Mouse (Mus musculus): Measurements from ENCODE around the gene Olfr1347.
"Not testable (repeated sequence)": the region's sequence is repeated elsewhere in the genome, so short reads cannot be mapped to it uniquely, and the experiment has no call there.

Olfr1347 gene

DNA sequence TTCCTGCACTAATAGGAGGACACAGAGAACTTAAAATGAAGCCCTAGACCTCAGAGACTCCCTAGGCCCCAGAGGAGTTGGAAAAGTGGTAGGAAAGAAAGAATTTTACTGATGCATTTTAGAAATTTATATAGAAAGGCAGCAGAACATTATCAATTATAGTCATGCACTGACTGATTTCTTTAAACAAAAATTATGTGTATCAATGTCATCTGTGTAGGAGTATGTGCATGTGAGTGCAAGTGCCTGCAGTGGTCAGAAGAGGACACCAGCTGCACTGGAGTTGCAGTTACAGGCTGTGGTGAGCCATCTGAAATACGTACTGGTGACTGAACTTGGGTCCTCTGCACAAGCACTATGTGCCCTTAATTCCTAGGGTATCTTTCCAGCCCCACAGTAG lies at the start of gene Olfr1347:
Gene Olfr1347 (minus strand): TSS at position 101 of the 400 bp plus-strand sequence.
- DNase-seq (ENCODE audit: low spot score in 2 of 2), result no peak

DNA sequence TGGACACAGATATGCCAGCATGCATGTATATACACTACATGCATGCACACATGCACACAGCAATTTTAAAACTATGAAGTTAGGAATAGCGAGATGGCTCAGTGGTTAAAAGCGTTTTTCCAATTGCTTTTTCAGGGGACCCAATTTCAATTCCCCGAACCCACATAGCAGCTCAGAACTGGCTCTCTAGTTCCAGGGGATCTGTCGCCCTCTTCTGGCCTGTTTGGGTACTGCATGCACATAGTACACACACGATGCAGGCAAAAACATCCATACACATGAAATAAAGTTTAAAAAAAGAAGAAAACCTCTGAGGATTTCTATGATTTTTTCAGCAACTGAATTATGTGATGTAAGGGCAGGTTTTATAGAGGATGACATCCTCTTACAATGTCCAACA lies 26.6 kb upstream of the Olfr1347 start:
- DNase-seq (ENCODE audit: low spot score in 2 of 2), result no peak

DNA sequence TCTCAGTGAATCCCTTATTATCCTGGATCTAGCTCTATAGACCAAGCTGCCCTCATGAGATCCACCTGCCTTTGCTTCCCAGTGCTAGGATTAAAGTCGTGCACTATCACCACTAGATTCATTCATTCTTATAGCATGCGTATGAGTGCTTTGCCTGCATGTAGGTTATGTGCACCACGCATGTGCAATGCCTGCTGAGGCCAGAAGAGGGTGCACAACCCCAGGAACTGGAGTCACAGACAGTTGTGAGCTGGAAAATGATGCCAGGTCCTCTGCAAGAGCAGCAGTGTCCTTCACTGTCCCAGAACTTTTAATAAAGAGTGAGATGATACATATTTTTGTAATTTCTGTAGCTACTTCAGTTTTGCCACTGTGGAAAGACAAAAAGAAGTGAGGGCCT lies 25.4 kb upstream of the Olfr1347 start:
- no peak for DNase-seq (ENCODE audit: low spot score in 2 of 2)

DNA sequence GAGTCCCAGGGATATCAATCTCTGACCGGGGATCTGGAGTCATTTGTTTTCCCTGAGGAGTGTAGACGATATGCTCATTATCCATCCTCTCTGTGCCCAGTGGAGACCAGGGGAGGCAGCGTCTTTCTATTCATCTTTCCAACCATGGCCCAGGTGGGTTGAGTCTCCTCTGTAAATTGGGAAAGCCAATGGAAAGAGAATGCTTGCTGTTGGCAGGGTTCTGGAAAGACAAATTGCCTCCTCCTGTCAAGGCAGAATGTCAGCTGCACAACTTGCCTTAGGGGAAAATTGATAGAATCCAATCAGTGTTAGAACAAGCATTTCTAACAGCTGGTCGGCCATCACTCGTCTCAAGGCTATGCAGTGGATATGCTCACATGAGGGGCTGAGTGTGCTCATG lies 23.3 kb upstream of the Olfr1347 start, which contains the start of gene Olfr1349:
Gene Olfr1349 (minus strand): TSS at position 101 of the 400 bp plus-strand sequence.
- DNase-seq (ENCODE audit: low spot score in 2 of 2), result no peak

DNA sequence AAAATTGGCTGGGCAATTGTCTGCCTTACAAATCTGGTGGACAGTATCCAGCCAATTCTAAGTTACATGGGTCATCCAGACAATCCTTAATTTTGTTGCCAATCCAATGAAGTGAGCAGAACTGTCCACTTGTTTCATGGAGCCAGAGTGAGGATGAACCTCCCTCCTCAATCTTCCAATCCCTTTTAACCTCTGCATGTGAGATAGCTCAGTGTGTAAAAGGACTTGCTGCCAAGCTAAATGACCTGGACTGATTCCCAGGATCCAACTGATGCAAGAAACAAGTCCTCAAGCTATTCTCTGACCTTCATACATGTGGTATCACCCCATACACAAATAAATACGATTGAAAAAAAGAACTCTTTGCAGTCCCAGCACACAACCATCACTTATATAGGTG lies 22.1 kb upstream of the Olfr1347 start:
- DNase-seq (ENCODE audit: low spot score in 2 of 2), result no peak

DNA sequence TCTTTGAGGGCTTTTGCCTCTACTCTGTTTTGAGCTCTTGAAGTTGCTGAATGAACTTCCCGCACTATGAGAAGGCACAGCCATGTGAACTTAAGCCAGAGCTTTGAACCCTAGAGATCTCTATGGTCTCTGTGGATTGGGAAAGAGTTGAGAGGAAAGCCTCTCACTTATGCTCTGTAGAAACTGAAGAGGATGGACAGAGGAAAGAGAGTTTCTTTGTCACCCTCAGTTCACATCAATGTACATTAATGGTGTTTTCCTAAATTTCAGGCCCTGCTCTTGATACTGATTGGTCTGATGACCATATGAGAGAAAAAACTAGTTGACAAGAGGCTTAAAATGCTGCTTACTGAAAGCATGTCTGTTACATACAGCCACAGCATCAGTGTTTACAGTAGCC lies 9.1 kb upstream of the Olfr1347 start, which contains the start of gene Olfr1348:
Gene Olfr1348 (minus strand): TSS at position 101 of the 400 bp plus-strand sequence.
- no peak for DNase-seq (ENCODE audit: low spot score in 2 of 2)

DNA sequence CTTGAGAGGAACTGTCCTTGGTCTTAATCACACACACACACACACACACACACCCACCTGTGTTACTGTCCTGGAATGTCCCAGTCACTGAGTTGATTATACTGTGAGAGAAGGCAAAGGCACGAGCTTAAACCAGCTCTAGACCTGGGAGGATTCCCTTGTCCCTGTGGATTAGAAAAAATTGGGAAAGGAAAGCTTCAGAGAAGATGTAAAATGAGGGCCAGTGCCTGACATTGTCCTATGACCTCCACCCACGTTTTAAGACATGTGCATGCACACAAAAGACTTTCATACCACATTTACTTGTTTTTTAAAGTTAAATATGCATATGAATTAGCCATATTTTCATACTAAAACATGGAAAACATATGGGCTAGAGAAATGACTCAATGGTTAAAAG lies 12.7 kb downstream of the Olfr1347 start, which contains the start of gene Olfr5:
Gene Olfr5 (minus strand): TSS at position 101 of the 400 bp plus-strand sequence.
- DNase-seq (ENCODE audit: low spot score in 2 of 2), result no peak

DNA sequence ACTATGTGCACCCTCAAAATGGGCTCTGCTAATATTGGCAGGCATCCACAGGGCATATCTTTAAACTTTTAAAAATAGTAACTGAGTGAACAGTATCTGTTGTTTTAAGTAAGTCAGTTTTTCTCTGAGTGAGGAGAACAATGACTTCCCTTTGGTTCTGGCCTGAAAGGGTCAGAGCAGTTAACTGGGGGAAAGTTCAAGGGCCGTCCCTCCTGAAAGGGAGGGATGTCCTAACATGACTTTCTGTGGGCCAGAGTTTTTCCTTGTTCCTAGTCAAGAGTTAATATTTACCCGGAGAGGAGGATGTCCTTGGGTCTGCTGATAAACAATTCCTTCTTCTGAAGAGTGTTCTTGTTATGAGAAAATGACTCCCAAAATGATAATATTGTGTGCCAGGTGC lies 21.9 kb downstream of the Olfr1347 start:
- not testable (repeated sequence) for DNase-seq (ENCODE audit: low spot score in 2 of 2)

DNA sequence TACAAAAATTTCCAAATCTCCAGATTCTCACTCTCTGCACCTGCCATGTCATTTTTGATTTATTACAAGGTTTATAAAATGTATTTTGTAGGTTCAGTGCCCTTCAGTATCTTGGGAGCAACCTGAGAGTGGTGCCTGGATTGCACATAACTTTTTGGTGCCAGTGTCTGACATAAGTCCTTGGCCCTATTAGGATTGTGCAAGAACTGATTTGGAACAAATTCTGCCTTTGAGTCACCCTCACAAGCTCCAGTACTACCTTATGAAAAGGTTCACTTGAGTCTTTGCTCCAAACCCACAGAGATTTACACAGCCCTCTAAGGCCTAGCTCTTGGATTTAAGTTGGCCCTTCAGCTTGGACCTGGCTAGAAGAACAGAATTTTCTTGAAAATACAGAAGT lies 32.6 kb downstream of the Olfr1347 start, which contains the start of gene Olfr1346:
Gene Olfr1346 (plus strand): TSS at position 151 of the 400 bp plus-strand sequence.
- no peak for DNase-seq (ENCODE audit: low spot score in 2 of 2)

DNA sequence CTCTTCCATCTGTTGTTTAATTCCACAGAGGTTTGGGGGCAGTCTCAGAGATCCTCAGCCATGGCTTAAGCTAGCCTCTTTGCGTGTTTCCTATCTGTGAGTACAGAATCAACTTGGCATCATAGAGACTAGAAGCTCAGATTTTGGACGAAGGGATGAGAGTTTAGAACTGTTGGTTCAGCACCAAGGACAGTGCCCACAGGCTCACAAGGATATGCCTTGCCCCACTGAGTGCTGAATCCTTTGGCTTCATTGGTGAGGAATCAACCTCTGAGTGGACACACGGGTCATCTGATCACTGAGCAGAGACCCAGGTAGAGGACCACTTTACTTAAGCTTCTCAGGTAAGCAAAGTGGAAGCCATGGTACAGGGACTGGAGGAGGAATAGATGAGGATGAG lies 43.2 kb downstream of the Olfr1347 start:
- no peak for DNase-seq (ENCODE audit: low spot score in 2 of 2)

DNA sequence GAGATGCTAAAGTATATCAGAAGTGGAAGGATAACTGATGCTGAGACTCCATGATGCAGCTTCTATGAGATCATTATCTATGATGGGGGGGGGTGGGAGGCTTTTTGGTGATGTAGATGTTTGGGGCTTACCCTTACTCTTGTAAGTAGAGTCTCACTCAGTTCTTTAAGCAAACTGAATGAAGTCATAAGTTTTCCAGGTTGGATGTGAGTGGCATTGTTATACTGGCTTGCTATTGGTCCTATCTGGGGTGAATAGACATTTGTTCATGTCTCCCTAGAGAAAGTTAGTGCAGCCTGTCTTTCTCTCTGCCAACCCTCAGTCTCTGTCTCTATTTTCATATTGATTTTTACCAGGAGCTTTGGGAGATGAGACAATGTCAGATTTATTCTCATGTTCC lies 43.7 kb downstream of the Olfr1347 start, which contains the start of gene Olfr1336:
Gene Olfr1336 (plus strand): TSS at position 301 of the 400 bp plus-strand sequence.
- DNase-seq (ENCODE audit: low spot score in 2 of 2), result no peak

DNA sequence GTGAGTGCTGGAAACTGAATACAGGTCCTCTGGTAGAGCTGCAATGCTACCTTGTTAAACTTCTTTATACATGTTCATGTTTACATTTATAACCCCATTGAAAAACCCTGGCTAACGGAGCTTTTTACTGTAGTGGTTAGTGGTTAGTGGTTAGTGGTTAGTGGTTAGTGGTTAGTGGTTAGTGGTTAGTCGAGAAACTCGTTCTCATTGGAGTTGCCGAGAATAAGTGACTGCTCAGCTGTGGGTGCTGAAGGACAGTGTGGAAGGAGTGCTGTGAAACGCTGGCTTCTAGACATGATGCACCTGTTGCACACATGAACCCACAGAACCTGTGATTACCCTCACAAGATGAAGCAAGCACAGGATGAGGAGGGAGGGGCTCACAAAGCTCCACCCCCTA lies 51.8 kb downstream of the Olfr1347 start:
- no peak for DNase-seq (ENCODE audit: low spot score in 2 of 2)

DNA sequence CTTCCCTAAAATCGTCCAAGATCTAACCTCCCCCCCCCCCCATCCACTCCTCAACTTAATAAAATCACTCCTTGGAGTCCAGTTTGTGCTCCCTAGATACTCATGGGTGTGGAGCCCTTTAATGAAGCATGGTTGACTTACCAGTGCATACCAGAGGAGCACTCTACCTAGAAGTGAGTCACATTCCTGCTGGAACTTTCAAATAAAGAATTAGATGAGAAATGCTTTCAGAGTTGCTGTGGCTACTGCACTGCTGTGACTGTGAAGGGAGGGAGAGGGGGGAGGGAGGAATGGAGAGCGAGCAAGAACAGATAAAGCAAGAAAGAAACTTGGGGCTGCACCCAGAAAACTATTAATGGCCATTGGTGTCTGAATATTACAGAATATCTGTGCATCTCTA lies 58.4 kb downstream of the Olfr1347 start:
- DNase-seq (ENCODE audit: low spot score in 2 of 2), result no peak

DNA sequence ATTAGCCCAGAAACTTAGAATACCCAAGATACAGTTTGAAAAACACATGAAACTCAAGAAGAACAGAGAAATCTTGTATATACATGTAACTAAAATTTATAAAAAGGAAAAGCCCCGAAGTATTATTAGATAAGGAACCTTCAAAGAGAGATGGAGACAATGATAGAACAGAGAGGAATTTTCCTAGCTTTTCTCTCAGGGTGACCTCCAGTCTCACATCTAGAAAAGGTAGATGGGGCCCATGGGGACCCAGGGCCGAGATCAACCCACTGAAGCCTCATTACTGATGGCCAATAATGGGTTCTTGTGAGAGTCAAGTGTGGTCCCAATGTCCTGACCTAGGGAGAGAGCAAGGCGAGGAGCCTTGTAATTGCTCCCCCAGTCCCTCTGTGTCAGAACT lies 61.2 kb downstream of the Olfr1347 start, which contains the start of gene Olfr1344:
Gene Olfr1344 (plus strand): TSS at position 301 of the 400 bp plus-strand sequence.
- DNase-seq (ENCODE audit: low spot score in 2 of 2), result no peak
